7 mouse cellular contexts compared by ENCODE assay signal in the genomic region with DNA sequence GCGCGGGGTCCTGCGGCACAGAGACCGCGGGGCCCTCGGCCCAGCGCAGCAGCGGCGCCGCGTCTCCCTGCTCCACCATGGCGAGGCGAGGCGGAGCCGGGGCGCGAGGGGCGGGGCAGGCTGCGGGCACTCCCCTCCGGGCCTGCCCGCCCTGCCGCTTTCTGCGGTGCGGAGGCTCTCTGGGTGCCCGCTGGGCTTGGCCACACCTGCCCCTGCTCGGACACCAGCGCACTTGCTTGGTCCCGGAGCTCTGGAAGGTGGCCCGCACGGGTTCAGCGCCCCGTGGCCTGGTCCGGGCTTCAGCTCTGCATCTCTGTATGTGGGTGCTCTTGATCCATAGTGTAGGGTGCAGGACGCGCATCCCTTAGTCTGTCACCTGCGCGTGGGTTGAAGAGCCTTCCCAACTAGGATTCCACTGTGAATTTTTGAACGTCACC. TPM values are rescaled to one million over a fixed set of nuclear protein-coding genes. Genes with fewer than 3 reads are reported as not detected.
DNase-seq lines count a peak whose midpoint lies in the region; ATAC-seq and TF ChIP-seq lines count a peak whose summit lies in the region.

A gene (minus strand): TSS at position 89 of the 437 bp plus-strand sequence.

- DNase-seq in adipocyte (ENCODE audit: low spot score) = peak; percentile 21
- peak; percentile 66 to 75 for DNase-seq in gastrocnemius, postnatal 36 days
- peak; percentile 88 for DNase-seq in limb, embryonic 10.5 days (ENCODE audit: low spot score)
- peak; percentile 57 for DNase-seq in spleen, adult 12 weeks (ENCODE audit: low spot score)

- H3K4me3 ChIP-seq in cortical plate, adult 2 months (ENCODE audit: insufficient read depth, low read length) = peak within 1 kb of the TSS; percentile 82
- H3K4me3 ChIP-seq in intestine, embryonic 16.5 days (ENCODE audit: low read length) = peak within 1 kb of the TSS; percentile 81
- H3K4me3 ChIP-seq in limb, embryonic 10.5 days = peak within 1 kb of the TSS; percentile 90
- peak within 1 kb of the TSS; percentile 74 for H3K4me3 ChIP-seq in midbrain, embryonic 12.5 days

- no peak for TF ChIP-seq CTCF in cortical plate, adult 2 months (IDR thresholded peaks at IDR 0.05; ENCODE audit: extremely low read depth, insufficient read depth, low read length)

- no peaks in the 10 kb centered on the region for H3K9me3 ChIP-seq in intestine, embryonic 16.5 days (ENCODE audit: control insufficient read depth, low read length)
- H3K9me3 ChIP-seq in limb, embryonic 10.5 days (replicated peaks) = no peaks in the 10 kb centered on the region
- no peaks in the 10 kb centered on the region for H3K9me3 ChIP-seq in midbrain, embryonic 12.5 days

- under 1% methylated on average over 38 of the region's 38 CpGs for WGBS in intestine, embryonic 16.5 days
- WGBS in limb, embryonic 10.5 days = under 1% methylated on average over 38 of the region's 38 CpGs
- WGBS in midbrain, embryonic 12.5 days = under 1% methylated on average over 34 of the region's 38 CpGs

- intact Hi-C loops in gastrocnemius, postnatal 36 days (cut with DNase I) = no loop called here

- no peak for TF ChIP-seq POLR2A in cortical plate, adult 2 months (IDR thresholded peaks at IDR 0.05; ENCODE audit: extremely low read depth, insufficient read depth, low read length)

- H3K4me2 ChIP-seq in intestine, embryonic 16.5 days (ENCODE audit: low read depth, low read length) = peak within 1 kb of the TSS; percentile 77
- peak within 1 kb of the TSS; percentile 82 for H3K4me2 ChIP-seq in midbrain, embryonic 12.5 days (replicated peaks)

- H3K9ac ChIP-seq in intestine, embryonic 16.5 days (ENCODE audit: low read depth, low read length) = peak within 1 kb of the TSS; percentile 82
- H3K9ac ChIP-seq in midbrain, embryonic 12.5 days (replicated peaks) = peak within 1 kb of the TSS; percentile 80

- H3K36me3 ChIP-seq in intestine, embryonic 16.5 days (ENCODE audit: control insufficient read depth, insufficient read depth, low read length) = no peaks in the 10 kb centered on the region
- H3K36me3 ChIP-seq in limb, embryonic 10.5 days = no peaks in the 10 kb centered on the region
- H3K36me3 ChIP-seq in midbrain, embryonic 12.5 days = no peaks in the 10 kb centered on the region

- peak within 1 kb of the TSS; percentile 88 for H3K27ac ChIP-seq in cortical plate, adult 2 months (ENCODE audit: insufficient read depth, low read length)
- no peak within 1 kb of the TSS for H3K27ac ChIP-seq in intestine, embryonic 16.5 days (ENCODE audit: low read length)
- peak within 1 kb of the TSS; percentile 95 for H3K27ac ChIP-seq in limb, embryonic 10.5 days
- H3K27ac ChIP-seq in midbrain, embryonic 12.5 days (replicated peaks) = peak within 1 kb of the TSS; percentile 77

- peak; percentile 90 for ATAC-seq in intestine, embryonic 16.5 days
- peak; percentile 96 for ATAC-seq in midbrain, embryonic 12.5 days (ENCODE audit: low FRiP score, low read depth)

- 0 out of 2 replicates have a peak, but pooled peaks cover 3% of the 10 kb centered on the region for H3K27me3 ChIP-seq in intestine, embryonic 16.5 days (replicated peaks; ENCODE audit: control insufficient read depth, insufficient read depth, low read length)
- H3K27me3 ChIP-seq in limb, embryonic 10.5 days (ENCODE audit: low read depth, poor library complexity, severe bottlenecking) = peaks cover 33% of the 10 kb centered on the region
- H3K27me3 ChIP-seq in midbrain, embryonic 12.5 days = peaks cover 20% of the 10 kb centered on the region

- H3K4me1 ChIP-seq in cortical plate, adult 2 months (ENCODE audit: control insufficient read depth, insufficient read depth, low read length) = peaks cover 13% of the 10 kb centered on the region
- peaks cover 6% of the 10 kb centered on the region; the same call in 1 of the 2 replicates for H3K4me1 ChIP-seq in intestine, embryonic 16.5 days (ENCODE audit: control insufficient read depth, insufficient read depth, low read length)
- H3K4me1 ChIP-seq in limb, embryonic 10.5 days = peaks cover 18% of the 10 kb centered on the region
- peaks cover 16% of the 10 kb centered on the region for H3K4me1 ChIP-seq in midbrain, embryonic 12.5 days

RNA-seq across cellular contexts. Expression of the gene that starts here (rescaled TPM):
- polyA plus RNA-seq in cortical plate, adult 2 months (2012; rRNA removed) = 34.9 and 36.6 TPM in 2 replicates
- 1 to 10 TPM; 1.0 to 1.6 TPM for total RNA-seq in gastrocnemius, postnatal 36 days (2021)
- 6.0 and 6.2 TPM in 2 replicates for polyA plus RNA-seq in intestine, embryonic 16.5 days (2015; fragmentation: Nextera tagmentation; extraction: Ambion mirVana)
- 12.6 and 13.8 TPM in 2 replicates for polyA plus RNA-seq in limb, embryonic 10.5 days (2016; fragmentation: Nextera tagmentation; extraction: Ambion mirVana)
- 17.1 and 18.8 TPM in 2 replicates for polyA plus RNA-seq in midbrain, embryonic 12.5 days (2016; fragmentation: Nextera tagmentation; extraction: Ambion mirVana)

Comparison
In these comparisons a context has a peak if more than half of its experiments do, and no peak if none do; other contexts are left out.
1. DNase-seq: peak in every context shown above with its lines; median percentile 88 in limb, embryonic 10.5 days; 70 in gastrocnemius, postnatal 36 days; 57 in spleen, adult 12 weeks; 21 in adipocyte.